Mouse (Mus musculus): Measurements from ENCODE around the gene Slc25a16. TPM values are rescaled to one million over a fixed set of nuclear protein-coding genes. Genes with fewer than 3 reads are reported as not detected.
A peak's percentile ranks its signal among the peaks of the same experiment; 100 is the strongest.
"Not testable (repeated sequence)": the region's sequence is repeated elsewhere in the genome, so short reads cannot be mapped to it uniquely, and the experiment has no call there.

Slc25a16 gene
- polyA plus RNA-seq, 1 experiment from 2014 or later, result 16.1 TPM

DNA sequence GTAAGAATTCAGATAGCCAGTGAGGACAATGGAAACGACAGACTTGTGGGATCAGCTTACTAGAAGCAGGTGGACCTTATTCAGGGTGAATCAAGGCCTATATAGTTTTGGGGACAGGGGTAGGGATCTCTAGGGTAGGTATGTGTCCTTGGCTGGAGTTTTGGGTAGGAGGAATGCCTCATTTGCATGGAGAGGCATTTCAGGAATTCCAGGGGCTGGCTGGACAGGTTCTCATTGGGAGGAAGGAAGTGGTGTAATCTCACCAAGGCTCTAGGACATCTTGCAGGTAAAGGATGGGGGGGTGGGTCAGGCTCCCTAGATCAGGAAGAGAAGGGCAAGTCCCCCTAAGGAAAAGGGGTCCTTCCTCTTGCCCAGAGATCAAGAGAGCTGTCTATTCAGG lies 17.6 kb upstream of the Slc25a16 start:
- DNase-seq, result no peak
- H3K9me3 ChIP-seq (ENCODE audit: low read depth, low read length), result no peaks in the 10 kb centered on the region
- no peak for TF ChIP-seq CTCF (IDR thresholded peaks at IDR 0.05; ENCODE audit: low read depth)
- no peak overlapping the region for H3K4me2 ChIP-seq
- H3K4me3 ChIP-seq (ENCODE audit: low read depth, low read length), result no peak overlapping the region
- no peak for ATAC-seq (ENCODE audit: insufficient read depth)
- no peak overlapping the region for H3K9ac ChIP-seq
- WGBS, result 40% methylated on average over 1 of the region's 1 CpGs
- no peaks in the 10 kb centered on the region for H3K4me1 ChIP-seq (ENCODE audit: insufficient read depth)
- H3K27ac ChIP-seq (ENCODE audit: low read depth), result no peak overlapping the region
- H3K27me3 ChIP-seq (ENCODE audit: insufficient read depth, low read length), result no peaks in the 10 kb centered on the region
- H3K36me3 ChIP-seq (ENCODE audit: insufficient read depth), result no peaks in the 10 kb centered on the region

DNA sequence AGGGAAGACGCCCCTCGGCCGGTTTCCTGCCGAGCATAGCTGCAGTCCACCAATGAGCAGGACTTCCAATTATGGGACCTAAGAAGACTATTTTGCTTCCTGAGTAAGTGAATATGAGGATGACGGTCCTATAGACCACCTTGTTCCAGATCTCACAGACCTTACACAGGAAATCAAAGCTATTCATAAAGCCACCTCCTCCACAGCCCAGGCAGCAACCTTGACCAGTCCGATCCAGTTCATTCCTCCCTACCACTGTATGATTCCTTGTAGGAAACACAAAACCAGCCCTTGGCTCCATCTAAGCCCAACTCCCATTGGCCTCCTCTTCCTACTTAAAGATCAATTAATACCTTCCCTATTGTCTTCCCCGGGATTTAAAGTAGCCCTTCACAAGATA lies 14.1 kb upstream of the Slc25a16 start:
- Histone ChIP-seq H3K9ac (no peak overlapping the region), H3K4me3 (ENCODE audit: low read depth, low read length) (no peak overlapping the region), H3K27ac (ENCODE audit: low read depth) (no peak overlapping the region), H3K27me3 (ENCODE audit: insufficient read depth, low read length) (no peaks in the 10 kb centered on the region), H3K36me3 (ENCODE audit: insufficient read depth) (no peaks in the 10 kb centered on the region), H3K9me3 (ENCODE audit: low read depth, low read length) (no peaks in the 10 kb centered on the region), H3K4me2 (no peak overlapping the region), H3K4me1 (ENCODE audit: insufficient read depth) (no peaks in the 10 kb centered on the region)
- no peak for ATAC-seq (ENCODE audit: insufficient read depth)
- 90% methylated on average over 7 of the region's 7 CpGs for WGBS
- DNase-seq, result no peak
- no peak for TF ChIP-seq CTCF (IDR thresholded peaks at IDR 0.05; ENCODE audit: low read depth)

DNA sequence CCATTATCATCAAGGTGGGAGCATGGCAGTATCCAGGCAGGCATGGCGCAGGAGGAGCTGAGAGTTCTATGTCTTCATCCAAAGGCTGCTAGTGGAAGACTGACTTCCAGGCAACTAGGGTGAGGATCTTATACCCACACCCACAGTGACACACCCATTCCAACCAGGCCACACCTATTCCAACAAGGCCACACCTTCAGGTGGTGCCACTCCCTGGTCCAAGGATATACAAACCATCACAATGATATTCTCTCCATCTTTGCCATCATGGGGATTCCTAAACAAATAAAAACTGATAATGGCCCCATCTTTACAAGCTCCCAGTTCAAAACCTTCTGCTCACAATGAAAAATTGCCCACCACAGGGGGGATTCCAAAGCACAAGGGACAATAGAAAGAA lies 11.5 kb upstream of the Slc25a16 start, which contains the start of gene Tet1:
Gene Tet1, minus strand, starts transcription at position 101 of the 400 bp plus-strand sequence.
- DNase-seq; H3K36me3 ChIP-seq (ENCODE audit: insufficient read depth); H3K27me3 ChIP-seq (ENCODE audit: insufficient read depth, low read length); ATAC-seq (ENCODE audit: insufficient read depth); H3K4me1 ChIP-seq (ENCODE audit: insufficient read depth); H3K9me3 ChIP-seq (ENCODE audit: low read depth, low read length); H3K27ac ChIP-seq (ENCODE audit: low read depth); H3K9ac ChIP-seq; H3K4me3 ChIP-seq (ENCODE audit: low read depth, low read length); H3K4me2 ChIP-seq: not testable (repeated sequence)
- WGBS, result no CpG with 5 or more reads among the region's 1 CpGs

DNA sequence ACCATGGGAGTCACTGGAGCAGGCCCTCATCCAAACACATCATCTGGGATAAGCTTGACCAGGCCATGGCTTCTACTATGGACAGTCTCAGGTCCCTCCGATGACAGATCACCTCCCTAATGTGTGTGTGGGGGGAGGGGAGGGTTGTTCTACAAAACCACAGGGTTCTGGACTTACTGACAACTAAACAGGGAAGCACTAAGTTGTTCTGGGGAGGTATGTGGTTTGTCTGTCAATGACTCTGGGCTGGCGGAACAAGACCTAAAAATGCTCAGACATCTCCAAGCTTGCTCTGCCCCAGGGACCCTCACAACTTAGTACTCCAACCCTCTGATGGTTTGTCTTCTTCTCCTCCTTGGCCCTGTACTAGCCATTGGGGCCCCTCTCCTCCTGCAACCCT lies 9.3 kb upstream of the Slc25a16 start:
- no peak overlapping the region for H3K27ac ChIP-seq (ENCODE audit: low read depth)
- no peaks in the 10 kb centered on the region for H3K9me3 ChIP-seq (ENCODE audit: low read depth, low read length)
- ATAC-seq (ENCODE audit: insufficient read depth), result no peak
- no peaks in the 10 kb centered on the region for H3K27me3 ChIP-seq (ENCODE audit: insufficient read depth, low read length)
- no peak overlapping the region for H3K4me3 ChIP-seq (ENCODE audit: low read depth, low read length)
- no peak for TF ChIP-seq CTCF (IDR thresholded peaks at IDR 0.05; ENCODE audit: low read depth)
- no peak for DNase-seq
- no peaks in the 10 kb centered on the region for H3K4me1 ChIP-seq (ENCODE audit: insufficient read depth)
- H3K36me3 ChIP-seq (ENCODE audit: insufficient read depth), result no peaks in the 10 kb centered on the region
- no peak overlapping the region for H3K4me2 ChIP-seq
- 91% methylated on average over 2 of the region's 2 CpGs for WGBS
- H3K9ac ChIP-seq, result no peak overlapping the region

DNA sequence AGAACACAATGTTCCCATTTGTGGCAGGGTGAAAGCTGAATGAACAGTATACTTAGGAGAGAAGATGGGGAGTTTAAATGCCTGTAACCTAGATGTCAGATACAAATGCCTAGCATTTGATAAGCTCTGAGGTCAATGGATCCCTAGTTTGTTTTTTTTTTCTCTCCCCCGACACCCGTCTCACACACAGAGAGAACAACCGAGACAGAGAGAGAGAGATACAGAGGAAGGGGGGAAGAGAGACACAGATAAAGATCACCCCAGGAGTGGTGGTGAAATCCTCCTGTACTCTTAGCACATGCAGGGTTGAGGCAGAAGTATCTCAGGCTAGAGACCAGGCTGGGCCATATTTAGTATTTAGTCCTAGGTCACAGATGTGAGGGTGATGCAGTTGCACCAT lies 1.4 kb upstream of the Slc25a16 start:
- Histone ChIP-seq H3K4me3 (ENCODE audit: low read depth, low read length) (no peak overlapping the region), H3K4me2 (no peak overlapping the region), H3K9ac (no peak overlapping the region), H3K36me3 (ENCODE audit: insufficient read depth) (no peaks in the 10 kb centered on the region), H3K27ac (ENCODE audit: low read depth) (no peak overlapping the region), H3K27me3 (ENCODE audit: insufficient read depth, low read length) (no peaks in the 10 kb centered on the region), H3K9me3 (ENCODE audit: low read depth, low read length) (no peaks in the 10 kb centered on the region), H3K4me1 (ENCODE audit: insufficient read depth) (peaks cover 3% of the 10 kb centered on the region; the same call in 1 of the 2 replicates)
- DNase-seq (no peak), ATAC-seq (ENCODE audit: insufficient read depth) (no peak)
- 53% methylated on average over 3 of the region's 3 CpGs for WGBS
- TF ChIP-seq CTCF (IDR thresholded peaks at IDR 0.05; ENCODE audit: low read depth), result no peak

DNA sequence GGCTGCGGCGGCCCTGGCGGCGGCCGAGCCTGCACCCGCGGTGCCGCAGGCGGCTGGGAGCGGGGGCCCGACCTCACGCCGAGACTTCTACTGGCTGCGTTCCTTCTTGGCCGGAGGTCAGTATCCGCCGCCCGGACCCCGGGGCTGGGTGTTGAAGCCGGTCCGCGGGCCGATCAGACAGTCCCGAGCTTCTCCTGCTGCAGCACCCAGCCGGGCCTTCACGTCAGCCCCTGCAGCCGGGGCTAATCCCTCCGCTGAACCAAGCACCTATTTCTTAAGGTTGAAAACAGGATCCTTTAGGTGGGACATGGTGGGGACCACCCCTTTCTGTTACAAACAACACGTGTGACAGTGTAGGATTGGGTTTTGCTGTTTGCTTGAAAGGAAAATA lies 328 bp downstream of the Slc25a16 start:
- WGBS, result under 1% methylated on average over 29 of the region's 29 CpGs
- no peak for TF ChIP-seq CTCF (IDR thresholded peaks at IDR 0.05; ENCODE audit: low read depth)
- DNase-seq (no peak), ATAC-seq (ENCODE audit: insufficient read depth) (peak; percentile 68)
- Histone ChIP-seq H3K36me3 (ENCODE audit: insufficient read depth) (no peaks in the 10 kb centered on the region), H3K27ac (ENCODE audit: low read depth) (peak overlapping the region; percentile 88), H3K27me3 (ENCODE audit: insufficient read depth, low read length) (no peaks in the 10 kb centered on the region), H3K4me1 (ENCODE audit: insufficient read depth) (peaks cover 3% of the 10 kb centered on the region; the same call in 1 of the 2 replicates), H3K9ac (peak overlapping the region; percentile 89), H3K9me3 (ENCODE audit: low read depth, low read length) (no peaks in the 10 kb centered on the region), H3K4me3 (ENCODE audit: low read depth, low read length) (peak overlapping the region; percentile 94), H3K4me2 (peak overlapping the region; percentile 90)

DNA sequence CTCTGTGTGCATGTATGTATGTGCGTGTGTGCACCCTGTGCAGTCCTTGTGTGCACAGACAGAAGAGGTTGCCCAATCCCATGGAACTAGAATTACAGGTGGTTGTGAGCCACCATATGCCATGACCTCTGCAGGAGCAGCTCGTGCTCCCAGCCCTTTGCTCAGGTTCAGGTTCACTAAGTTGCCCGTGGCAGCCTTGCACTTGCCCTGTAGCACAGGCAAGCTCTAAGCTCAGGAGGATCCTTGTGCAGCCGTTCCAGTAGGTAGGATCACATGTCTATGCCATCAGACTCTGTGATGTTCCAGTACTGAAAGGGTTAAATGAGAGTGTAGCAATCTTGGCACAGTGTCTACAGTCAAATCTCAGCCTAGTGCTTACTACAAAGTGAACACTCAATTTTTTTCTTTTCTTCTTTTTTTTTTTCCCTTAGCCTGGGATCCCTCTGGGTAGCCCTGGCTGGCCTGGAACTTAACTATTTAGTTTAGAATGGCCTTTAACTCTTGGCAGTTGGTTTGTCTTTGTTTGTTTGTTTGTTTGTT lies 3.7 kb downstream of the Slc25a16 start:
- no peak overlapping the region for H3K4me2 ChIP-seq
- H3K9me3 ChIP-seq (ENCODE audit: low read depth, low read length), result no peaks in the 10 kb centered on the region
- no peak overlapping the region for H3K27ac ChIP-seq (ENCODE audit: low read depth)
- peaks cover 3% of the 10 kb centered on the region; the same call in 1 of the 2 replicates for H3K4me1 ChIP-seq (ENCODE audit: insufficient read depth)
- ATAC-seq (ENCODE audit: insufficient read depth) (no peak), DNase-seq (peak; percentile 62)
- WGBS, result 84% methylated on average over 4 of the region's 4 CpGs
- no peaks in the 10 kb centered on the region for H3K27me3 ChIP-seq (ENCODE audit: insufficient read depth, low read length)
- no peak overlapping the region for H3K9ac ChIP-seq
- peaks cover 12% of the 10 kb centered on the region; the same call in 1 of the 2 replicates for H3K36me3 ChIP-seq (ENCODE audit: insufficient read depth)
- no peak for TF ChIP-seq CTCF (IDR thresholded peaks at IDR 0.05; ENCODE audit: low read depth)
- H3K4me3 ChIP-seq (ENCODE audit: low read depth, low read length), result no peak overlapping the region

DNA sequence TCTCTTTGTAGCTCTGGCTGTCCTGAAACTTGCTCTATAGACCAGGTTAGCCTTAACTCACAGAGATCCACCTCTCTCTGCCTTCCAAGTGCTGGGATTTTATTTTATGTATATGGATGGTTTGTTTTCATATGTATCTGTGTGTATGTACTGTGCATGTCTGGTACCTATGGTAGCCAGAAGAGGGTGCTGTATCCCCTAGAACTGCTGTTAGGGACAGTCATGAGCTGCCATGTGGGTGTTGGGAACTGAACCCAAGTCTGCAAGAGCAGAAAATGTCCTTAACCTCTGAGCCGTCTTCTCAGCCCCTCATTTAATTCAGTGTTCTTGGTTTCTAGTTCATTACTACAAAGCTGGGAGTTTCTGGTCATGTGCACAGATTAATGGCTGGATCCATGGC lies 11.9 kb downstream of the Slc25a16 start:
- Histone ChIP-seq H3K36me3 (ENCODE audit: insufficient read depth) (peaks cover 36% of the 10 kb centered on the region), H3K9me3 (ENCODE audit: low read depth, low read length) (no peaks in the 10 kb centered on the region), H3K9ac (no peak overlapping the region), H3K4me1 (ENCODE audit: insufficient read depth) (no peaks in the 10 kb centered on the region), H3K4me2 (no peak overlapping the region), H3K4me3 (ENCODE audit: low read depth, low read length) (no peak overlapping the region), H3K27ac (ENCODE audit: low read depth) (no peak overlapping the region), H3K27me3 (ENCODE audit: insufficient read depth, low read length) (no peaks in the 10 kb centered on the region)
- no peak for TF ChIP-seq CTCF (IDR thresholded peaks at IDR 0.05; ENCODE audit: low read depth)
- DNase-seq (no peak), ATAC-seq (ENCODE audit: insufficient read depth) (no peak)
- WGBS, result 97% methylated on average over 1 of the region's 1 CpGs

Data from lung, embryonic 14.5 days (tissue).